Mouse (Mus musculus): ENCODE measurements around the gene Olfr685. TPM values are rescaled to one million over a fixed set of nuclear protein-coding genes. Genes with fewer than 3 reads are reported as not detected.

Olfr685 gene
- polyA plus RNA-seq (2012; rRNA removed), result 0.06 TPM in 1 of 2 replicates, not detected in the other

GRCm38 (mm10) chr7:105185912-105186311 is at the start of gene Olfr685:
TSS of gene Olfr685 (minus strand) at chr7:105186012.
- peak in 1 of 2 experiments; percentile 3 for DNase-seq (ENCODE audit: extremely low spot score in 1 of 2, low spot score in 1 of 2)

GRCm38 (mm10) chr7:105229386-105229785 is 43.6 kb upstream of the Olfr685 start:
- no peak for DNase-seq (ENCODE audit: extremely low spot score in 1 of 2, low spot score in 1 of 2)

GRCm38 (mm10) chr7:105228138-105228537 is 42.3 kb upstream of the Olfr685 start:
- no peak for DNase-seq (ENCODE audit: extremely low spot score in 1 of 2, low spot score in 1 of 2)

GRCm38 (mm10) chr7:105226703-105227102 is 40.9 kb upstream of the Olfr685 start:
- DNase-seq (ENCODE audit: extremely low spot score in 1 of 2, low spot score in 1 of 2), result no peak

GRCm38 (mm10) chr7:105226072-105226471 is 40.3 kb upstream of the Olfr685 start:
- no peak for DNase-seq (ENCODE audit: extremely low spot score in 1 of 2, low spot score in 1 of 2)

GRCm38 (mm10) chr7:105218281-105218680 is 32.5 kb upstream of the Olfr685 start:
- DNase-seq (ENCODE audit: extremely low spot score in 1 of 2, low spot score in 1 of 2), result no peak

GRCm38 (mm10) chr7:105214761-105215160 is 28.9 kb upstream of the Olfr685 start:
- DNase-seq (ENCODE audit: extremely low spot score in 1 of 2, low spot score in 1 of 2), result peak in 1 of 2 experiments; percentile 8

GRCm38 (mm10) chr7:105207385-105207784 is 21.6 kb upstream of the Olfr685 start, which contains the start of gene Olfr686:
TSS of gene Olfr686 (minus strand) at chr7:105207485.
- DNase-seq (ENCODE audit: extremely low spot score in 1 of 2, low spot score in 1 of 2), result no peak

GRCm38 (mm10) chr7:105170773-105171172 is 15.0 kb downstream of the Olfr685 start:
- DNase-seq (ENCODE audit: extremely low spot score in 1 of 2, low spot score in 1 of 2), result peak; percentile 8 to 67

GRCm38 (mm10) chr7:105163553-105163952 is 22.3 kb downstream of the Olfr685 start, which contains the start of gene Olfr684:
TSS of gene Olfr684 (minus strand) at chr7:105163653.
- no peak for DNase-seq (ENCODE audit: extremely low spot score in 1 of 2, low spot score in 1 of 2)

- DNase-seq (ENCODE audit: extremely low spot score in 1 of 2, low spot score in 1 of 2), result no peak
Measured at GRCm38 (mm10) chr7:105146912-105147311, 38.9 kb downstream of the Olfr685 start, which contains the start of gene Olfr683. TSS of gene Olfr683 (minus strand) at chr7:105147012.

- no peak for DNase-seq (ENCODE audit: extremely low spot score in 1 of 2, low spot score in 1 of 2)
Measured at GRCm38 (mm10) chr7:105141275-105141674, 44.5 kb downstream of the Olfr685 start.

Other genes with a start within 250 kb of the Olfr685 start
- gene Olfr670, start 223.4 kb downstream of the Olfr685 start, polyA plus RNA-seq (2012; rRNA removed), result not detected in 2 replicates
- gene Olfr671, start 206.9 kb downstream of the Olfr685 start, polyA plus RNA-seq (2012; rRNA removed), result not detected in 2 replicates
- not detected in 2 replicates for gene Olfr672, start 184.0 kb downstream of the Olfr685 start, polyA plus RNA-seq (2012; rRNA removed)
- not detected in 2 replicates for gene Olfr675, start 157.6 kb downstream of the Olfr685 start, polyA plus RNA-seq (2012; rRNA removed)
- 0.19 TPM in 1 of 2 replicates, not detected in the other for gene Olfr676, start 153.3 kb downstream of the Olfr685 start, polyA plus RNA-seq (2012; rRNA removed)
- not detected in 2 replicates for gene Olfr677, start 134.6 kb downstream of the Olfr685 start, polyA plus RNA-seq (2012; rRNA removed)
- not detected in 2 replicates for gene Olfr678, start 121.5 kb downstream of the Olfr685 start, polyA plus RNA-seq (2012; rRNA removed)
- not detected in 2 replicates for gene Olfr679, start 104.8 kb downstream of the Olfr685 start, polyA plus RNA-seq (2012; rRNA removed)
- gene Olfr680-ps1, start 93.2 kb downstream of the Olfr685 start, polyA plus RNA-seq (2012; rRNA removed), result not detected in 2 replicates
- 0.19 TPM in 1 of 2 replicates, not detected in the other for gene Olfr681, start 69.2 kb downstream of the Olfr685 start, polyA plus RNA-seq (2012; rRNA removed)
- 0.15 TPM in 1 of 2 replicates, not detected in the other for gene Olfr683, start 39.0 kb downstream of the Olfr685 start, polyA plus RNA-seq (2012; rRNA removed)
- 0.11 TPM in 1 of 2 replicates, not detected in the other for gene Olfr684, start 22.4 kb downstream of the Olfr685 start, polyA plus RNA-seq (2012; rRNA removed)
- gene Olfr686, start 21.5 kb upstream of the Olfr685 start, polyA plus RNA-seq (2012; rRNA removed), result 0.04 TPM in 1 of 2 replicates, not detected in the other
- not detected in 2 replicates for gene Olfr688, start 102.1 kb upstream of the Olfr685 start, polyA plus RNA-seq (2012; rRNA removed)
- not detected in 2 replicates for gene Olfr689, start 125.2 kb upstream of the Olfr685 start, polyA plus RNA-seq (2012; rRNA removed)
- 0.30 and 1.3 TPM in 2 replicates for gene Olfr690, start 148.1 kb upstream of the Olfr685 start, polyA plus RNA-seq (2012; rRNA removed)
- gene Olfr691, start 156.3 kb upstream of the Olfr685 start, polyA plus RNA-seq (2012; rRNA removed), result 0.44 and 1.2 TPM in 2 replicates
- not detected in 2 replicates for gene Olfr692, start 182.2 kb upstream of the Olfr685 start, polyA plus RNA-seq (2012; rRNA removed)
- 0.08 TPM in 1 of 2 replicates, not detected in the other for gene Gm5901, start 189.0 kb upstream of the Olfr685 start, polyA plus RNA-seq (2012; rRNA removed)
- gene Fam160a2, start 214.0 kb upstream of the Olfr685 start, polyA plus RNA-seq (2012; rRNA removed), result 41.3 and 45.9 TPM in 2 replicates
- 1.5 and 1.8 TPM in 2 replicates for gene Cnga4, start 218.6 kb upstream of the Olfr685 start, polyA plus RNA-seq (2012; rRNA removed)
- gene Cckbr, start 239.7 kb upstream of the Olfr685 start, polyA plus RNA-seq (2012; rRNA removed), result 72.2 and 80.3 TPM in 2 replicates

Data from frontal cortex, adult 2 months (tissue).